Mouse (Mus musculus) liver, adult 2 months (tissue): ENCODE results near the gene Sept5.

Experiments used
- CTCF ChIP-seq: fragments of 200-500 bp; IDR thresholded peaks from 2 replicates; pipeline ENCODE4 v1.5.1; 2011; ENCODE audit warnings: low read depth, low read length, control low read depth
- POLR2A ChIP-seq: fragments of 200-500 bp; IDR thresholded peaks from 2 replicates; pipeline ENCODE4 v1.6.1; 2011; ENCODE audit warnings: low read length, control low read depth; ENCODE audit not compliant: insufficient read depth; ENCODE audit errors: extremely low read depth

GRCm38 (mm10) chr16:18658597-18658996 lies 28.8 kb upstream of the Sept5 start:
- TF ChIP-seq POLR2A (no peak), CTCF (no peak)
